Mouse (Mus musculus): ENCODE results near the gene Wdr95.

DNA sequence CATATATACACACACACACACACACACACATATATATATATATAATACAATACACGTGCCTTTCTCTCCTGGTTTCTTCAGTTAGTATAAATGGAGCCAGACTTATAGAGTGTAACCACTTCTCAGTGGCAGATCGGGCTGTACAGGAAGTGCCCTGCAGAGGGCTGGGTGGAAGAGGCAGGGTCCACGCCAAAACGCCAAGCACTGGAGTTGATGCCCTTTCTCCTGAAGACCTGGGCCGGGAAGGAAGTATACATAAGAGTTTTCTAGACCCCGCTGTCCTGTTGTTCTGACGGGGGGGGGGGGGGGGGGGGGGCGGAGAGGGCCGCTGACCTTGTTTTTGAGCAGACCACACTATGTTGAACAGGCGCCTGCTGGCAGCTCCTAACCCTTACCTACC is 22.7 kb downstream of the Wdr95 start:
- no peak for TF ChIP-seq CTCF (IDR thresholded peaks at IDR 0.05; ENCODE audit: low read depth)
- TF ChIP-seq EP300 (IDR thresholded peaks at IDR 0.05; ENCODE audit: low read depth), result no peak

All from liver, embryonic 14.5 days (tissue).